In genomic region chr9:9221185-9221584, GRCm38 (mm10) we compare ENCODE assay signal across 16 mouse cellular contexts. TPM values are rescaled to one million over a fixed set of nuclear protein-coding genes. Genes with fewer than 3 reads are reported as not detected.
DNase-seq lines count a peak whose midpoint lies in the region; ATAC-seq and TF ChIP-seq lines count a peak whose summit lies in the region.
"Had no signal": no experiment of that assay in that cellular context is flagged by ENCODE, and none has a peak within 500 bp of the region (broad histone marks: within the 10 kb centered on the region; RNA-seq: fewer than 3 reads in every experiment).

No protein-coding gene starts in this region.

- no peak overlapping the region for H3K4me2 ChIP-seq in intestine, embryonic 15.5 days (replicated peaks)
- H3K4me2 ChIP-seq in liver, embryonic 15.5 days = peak overlapping the region; percentile 23; the same call in 1 of the 2 replicates
- no peak overlapping the region for H3K4me2 ChIP-seq in forebrain, embryonic 13.5 days
- H3K4me2 ChIP-seq: hindbrain, embryonic 14.5 days had no signal

- TF ChIP-seq POLR2A in kidney, adult 2 months (IDR thresholded peaks at IDR 0.05; ENCODE audit: low read depth, low read length) = no peak

- no peak overlapping the region for H3K9ac ChIP-seq in intestine, embryonic 15.5 days
- H3K9ac ChIP-seq in liver, embryonic 15.5 days = no peak overlapping the region
- H3K9ac ChIP-seq in forebrain, embryonic 13.5 days = no peak overlapping the region
- H3K9ac ChIP-seq: hindbrain, embryonic 14.5 days had no signal

- 56% methylated on average over 4 of the region's 4 CpGs for WGBS in intestine, embryonic 15.5 days
- whole genome bisulfite sequencing in kidney, adult 2 months = 57% methylated on average over 4 of the region's 4 CpGs
- WGBS in liver, embryonic 15.5 days (ENCODE audit: insufficient replicate concordance) = 42% methylated on average over 4 of the region's 4 CpGs
- WGBS in heart, embryonic 10.5 days = 81% methylated on average over 4 of the region's 4 CpGs
- 91% methylated on average over 4 of the region's 4 CpGs for WGBS in forebrain, embryonic 13.5 days

- peaks cover 3% of the 10 kb centered on the region; the same call in 1 of the 2 replicates for H3K4me1 ChIP-seq in intestine, embryonic 15.5 days (replicated peaks)
- H3K4me1 ChIP-seq in kidney, adult 2 months (ENCODE audit: control insufficient read depth, insufficient read depth, low read length) = peaks cover 33% of the 10 kb centered on the region; the same call in 1 of the 2 replicates
- H3K4me1 ChIP-seq in liver, embryonic 15.5 days (replicated peaks) = no peaks in the 10 kb centered on the region
- H3K4me1 ChIP-seq in heart, embryonic 10.5 days = peaks cover 9% of the 10 kb centered on the region; the same call in 1 of the 2 replicates
- peaks cover 4% of the 10 kb centered on the region; the same call in 1 of the 2 replicates for H3K4me1 ChIP-seq in forebrain, embryonic 13.5 days

- no peaks in the 10 kb centered on the region for H3K27me3 ChIP-seq in intestine, embryonic 15.5 days (replicated peaks)
- no peaks in the 10 kb centered on the region for H3K27me3 ChIP-seq in kidney, adult 2 months (replicated peaks; ENCODE audit: control insufficient read depth, insufficient read depth, low read length)
- H3K27me3 ChIP-seq in liver, embryonic 15.5 days = no peaks in the 10 kb centered on the region
- peaks cover 19% of the 10 kb centered on the region for H3K27me3 ChIP-seq in heart, embryonic 10.5 days (ENCODE audit: insufficient read depth, poor library complexity, severe bottlenecking)
- H3K27me3 ChIP-seq in forebrain, embryonic 13.5 days = no peaks in the 10 kb centered on the region

- peak; percentile 72 for ATAC-seq in intestine, embryonic 15.5 days
- ATAC-seq in liver, embryonic 15.5 days (ENCODE audit: insufficient read depth) = no peak; the same call in 1 of the 2 replicates
- ATAC-seq in forebrain, embryonic 13.5 days = no peak
- ATAC-seq: forebrain, embryonic 16.5 days had no signal

- no peaks in the 10 kb centered on the region for H3K9me3 ChIP-seq in intestine, embryonic 15.5 days
- no peaks in the 10 kb centered on the region for H3K9me3 ChIP-seq in liver, embryonic 15.5 days (replicated peaks)
- no peaks in the 10 kb centered on the region for H3K9me3 ChIP-seq in heart, embryonic 10.5 days
- H3K9me3 ChIP-seq in forebrain, embryonic 13.5 days (replicated peaks) = no peaks in the 10 kb centered on the region
- H3K9me3 ChIP-seq: embryonic facial prominence, embryonic 10.5 days had no signal

- TF ChIP-seq CTCF in kidney, adult 2 months (conservative IDR thresholded peaks at IDR 0.05; ENCODE audit: insufficient read depth, insufficient read length, low read depth, low read length) = 0 out of 2 replicates have a peak, but pooled peaks have one; percentile 9

- no peak overlapping the region for H3K4me3 ChIP-seq in intestine, embryonic 15.5 days (replicated peaks)
- no peak overlapping the region for H3K4me3 ChIP-seq in kidney, adult 2 months (ENCODE audit: insufficient read depth, low read depth, low read length)
- no peak overlapping the region for H3K4me3 ChIP-seq in liver, embryonic 15.5 days (replicated peaks)
- no peak overlapping the region for H3K4me3 ChIP-seq in heart, embryonic 10.5 days
- no peak overlapping the region for H3K4me3 ChIP-seq in forebrain, embryonic 13.5 days
- H3K4me3 ChIP-seq: embryonic facial prominence, embryonic 10.5 days had no signal

- H3K27ac ChIP-seq in intestine, embryonic 15.5 days = no peak overlapping the region
- H3K27ac ChIP-seq in kidney, adult 2 months (ENCODE audit: insufficient read depth, low read depth, low read length) = peak overlapping the region; percentile 93; the same call in 1 of the 2 replicates
- H3K27ac ChIP-seq in liver, embryonic 15.5 days (replicated peaks) = 0 out of 2 replicates have a peak overlapping the region, but pooled peaks have one; percentile 24
- H3K27ac ChIP-seq in heart, embryonic 10.5 days = no peak overlapping the region
- no peak overlapping the region for H3K27ac ChIP-seq in forebrain, embryonic 13.5 days
- H3K27ac ChIP-seq: embryonic facial prominence, embryonic 10.5 days; hindbrain, embryonic 14.5 days had no signal

- no peaks in the 10 kb centered on the region for H3K36me3 ChIP-seq in intestine, embryonic 15.5 days
- no peaks in the 10 kb centered on the region for H3K36me3 ChIP-seq in kidney, adult 2 months (ENCODE audit: control insufficient read depth, insufficient read depth, low read length)
- H3K36me3 ChIP-seq in liver, embryonic 15.5 days (replicated peaks) = no peaks in the 10 kb centered on the region
- no peaks in the 10 kb centered on the region for H3K36me3 ChIP-seq in heart, embryonic 10.5 days
- H3K36me3 ChIP-seq in forebrain, embryonic 13.5 days (ENCODE audit: poor library complexity, severe bottlenecking) = no peaks in the 10 kb centered on the region
- H3K36me3 ChIP-seq: embryonic facial prominence, embryonic 10.5 days had no signal

- peak; percentile 93 for DNase-seq in kidney, adult 2 months
- peak; percentile 71 for DNase-seq in kidney, postnatal 14 days
- DNase-seq in heart, embryonic 10.5 days (ENCODE audit: low spot score) = no peak
- no peak for DNase-seq in right cerebral cortex, postnatal 25 days
- DNase-seq: adrenal gland, postnatal 10 days; cerebellum, adult 2 months; heart, adult 11 months; lung, adult 18-20 months; right cerebral cortex, postnatal 14 days; thymus, postnatal 36 days had no signal

RNA-seq across cellular contexts. Expression of gene Arhgap42, which starts 17.7 kb away (rescaled TPM):
- polyA plus RNA-seq in intestine, embryonic 15.5 days (2015; fragmentation: Nextera tagmentation; extraction: Ambion mirVana) = 34.5 and 43.0 TPM in 2 replicates
- polyA plus RNA-seq in kidney, adult 2 months (2012; rRNA removed) = 12.6 and 17.2 TPM in 2 replicates
- polyA plus RNA-seq in liver, embryonic 15.5 days (2015; fragmentation: Nextera tagmentation; extraction: Ambion mirVana) = 8.1 and 8.4 TPM in 2 replicates
- polyA plus RNA-seq in heart, embryonic 10.5 days (2016; fragmentation: Nextera tagmentation; extraction: Ambion mirVana) = 11.2 and 23.5 TPM in 2 replicates
- 22.5 and 22.9 TPM in 2 replicates for polyA plus RNA-seq in forebrain, embryonic 13.5 days (2015; fragmentation: Nextera tagmentation; extraction: Ambion mirVana)

Comparison
In these comparisons a context has a peak if more than half of its experiments do, and no peak if none do; other contexts are left out.
1. H3K27ac ChIP-seq: peak in kidney, adult 2 months (single experiment) and liver, embryonic 15.5 days (single experiment); none in intestine, embryonic 15.5 days (single experiment), heart, embryonic 10.5 days (single experiment) and forebrain, embryonic 13.5 days (single experiment).
2. DNase-seq: peak in kidney, adult 2 months (single experiment) and kidney, postnatal 14 days (single experiment); none in heart, embryonic 10.5 days (single experiment) and right cerebral cortex, postnatal 25 days (single experiment).